Mouse (Mus musculus) megakaryocyte, embryonic 14.5 days (primary cell): ENCODE measurements around the gene Pde4a. TPM values are rescaled to one million over a fixed set of nuclear protein-coding genes. Genes with fewer than 3 reads are reported as not detected.

Experiments
- H3K27me3 ChIP-seq: replicated peaks from 2 replicates; pipeline ENCODE3; 2012; ENCODE audit warnings: inconsistent platforms
- H3K36me3 ChIP-seq: replicated peaks from 2 replicates; pipeline ENCODE3; 2012; ENCODE audit warnings: low read length, inconsistent platforms, mixed read lengths
- H3K4me1 ChIP-seq: 2 replicates; pipeline ENCODE4 v1.6.1; 2012; ENCODE audit warnings: inconsistent platforms
- H3K4me3 ChIP-seq: replicated peaks from 2 replicates; pipeline ENCODE3; 2012; ENCODE audit warnings: moderate library complexity, mild to moderate bottlenecking, inconsistent platforms
- H3K9me3 ChIP-seq: 2 replicates; pipeline ENCODE4 v1.6.1; 2012; ENCODE audit warnings: inconsistent platforms
- FLI1 ChIP-seq: IDR thresholded peaks from 2 replicates; pipeline ENCODE4 v1.6.1; 2012; ENCODE audit warnings: low read length, inconsistent platforms, mixed read lengths
- GATA1 ChIP-seq: IDR thresholded peaks from 3 replicates; pipeline ENCODE4 v1.6.1; 2012; ENCODE audit warnings: mixed read lengths, low read length, inconsistent platforms, borderline replicate concordance
- polyA plus RNA-seq: library from polyadenylated mRNA; stranded (reverse); fragments of >175 nt; gene quantifications from 2 replicates; pipeline ENCODE4 v1.2.3, GENCODE M21; 2012; ENCODE audit warnings: low replicate concordance; ENCODE audit not compliant: insufficient read depth

The Pde4a gene
- polyA plus RNA-seq, 1 experiment = 8.2 TPM

DNA sequence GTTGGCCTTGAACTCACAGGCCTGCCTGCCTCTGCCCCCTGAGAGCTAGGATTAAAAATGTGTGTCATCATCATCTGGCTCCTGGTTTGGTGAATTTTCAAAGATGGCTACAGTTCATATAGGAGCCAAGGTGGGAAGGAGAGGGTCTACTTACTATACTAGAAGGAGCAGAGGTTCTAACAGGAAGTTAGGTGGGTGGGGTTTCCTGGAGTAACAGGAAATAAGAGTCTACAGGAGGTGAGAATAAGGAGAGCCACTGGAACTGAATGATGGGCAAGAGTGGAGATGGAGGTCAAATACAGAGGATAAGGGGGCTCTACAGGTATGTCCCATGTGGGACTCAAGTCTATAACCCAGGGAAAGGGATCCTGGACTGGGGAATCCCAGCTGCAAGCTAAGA is 17.1 kb upstream of the Pde4a start:
- Histone ChIP-seq H3K36me3 (peaks cover 49% of the 10 kb centered on the region), H3K4me1 (peaks cover 68% of the 10 kb centered on the region), H3K9me3 (no peaks in the 10 kb centered on the region), H3K27me3 (no peaks in the 10 kb centered on the region), H3K4me3 (peak overlapping the region; percentile 100)
- no peak for TF ChIP-seq GATA1
- no peak for TF ChIP-seq FLI1

DNA sequence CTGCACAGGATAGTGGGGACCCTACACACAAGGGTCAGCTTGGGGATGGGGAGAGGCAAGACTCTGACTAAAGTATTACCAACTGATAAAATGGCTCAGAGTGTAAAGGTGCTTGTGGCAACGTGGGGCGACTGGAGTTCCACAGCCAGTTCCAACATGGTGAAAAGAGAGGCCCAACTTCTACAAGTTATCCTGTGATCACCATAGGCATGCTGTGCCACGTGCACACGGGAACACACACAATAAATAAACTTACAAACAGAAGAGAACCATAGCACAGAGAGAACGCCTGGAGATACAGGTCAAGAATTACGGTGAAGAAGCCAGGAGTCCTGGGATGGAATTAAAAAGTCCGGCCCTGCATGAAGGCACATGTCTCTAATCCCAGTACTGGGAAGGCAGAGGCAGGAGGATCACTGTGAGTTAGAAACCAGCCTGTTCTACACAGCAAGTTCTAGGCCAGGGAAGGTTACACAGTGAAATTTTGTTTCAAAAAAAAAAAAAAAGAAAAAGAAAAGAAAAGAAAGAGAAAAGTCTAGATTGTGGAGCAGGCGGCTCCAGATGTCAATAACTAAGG is 16.3 kb upstream of the Pde4a start:
- H3K4me1 ChIP-seq = peaks cover 76% of the 10 kb centered on the region
- no peak for TF ChIP-seq FLI1
- no peak for TF ChIP-seq GATA1
- peaks cover 42% of the 10 kb centered on the region for H3K36me3 ChIP-seq
- H3K4me3 ChIP-seq = peak overlapping the region; percentile 100
- H3K27me3 ChIP-seq = no peaks in the 10 kb centered on the region
- H3K9me3 ChIP-seq = no peaks in the 10 kb centered on the region

DNA sequence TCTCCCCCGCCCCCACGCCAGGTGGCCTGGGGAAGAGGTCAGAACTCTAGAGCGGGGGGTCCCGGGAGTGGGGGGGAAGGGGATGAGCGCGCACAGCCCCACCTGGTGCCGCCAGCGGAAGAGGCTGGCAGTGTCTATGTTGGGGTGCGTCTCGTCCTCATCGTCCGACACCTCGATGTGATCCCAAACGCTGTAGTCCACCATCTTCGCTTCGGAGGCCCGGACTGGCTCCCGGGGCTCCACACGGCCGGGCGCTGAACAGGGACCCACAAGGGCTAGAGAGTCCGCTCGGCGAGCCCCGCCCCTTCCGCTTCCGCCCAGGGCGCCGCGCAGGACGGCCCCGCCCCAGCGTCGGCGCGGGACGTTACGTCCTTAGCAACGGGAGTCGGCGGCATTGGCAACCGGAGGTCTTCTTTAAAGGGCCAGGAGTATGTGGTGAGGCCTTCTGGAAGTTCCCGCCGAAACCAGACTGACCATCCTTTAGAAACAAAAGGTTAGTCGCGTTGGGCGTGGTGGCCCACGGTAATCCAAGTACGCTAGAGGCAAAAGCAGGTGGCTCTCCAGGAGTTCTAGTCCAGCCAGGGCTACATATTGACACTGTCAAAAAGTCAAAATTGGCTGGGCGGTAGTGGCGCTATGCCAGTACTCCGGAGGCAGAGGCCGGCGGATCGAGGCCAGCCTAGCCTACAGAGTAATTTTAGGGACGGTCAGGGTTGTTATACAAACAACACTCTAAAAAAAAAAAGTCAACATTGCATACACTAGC is 15.7 kb upstream of the Pde4a start, which contains the start of gene Cdc37:
Gene Cdc37, minus strand, starts transcription at position 329 of the 766 bp plus-strand sequence.
- no peak for TF ChIP-seq FLI1
- no peak for TF ChIP-seq GATA1
- peaks cover 76% of the 10 kb centered on the region for H3K4me1 ChIP-seq

DNA sequence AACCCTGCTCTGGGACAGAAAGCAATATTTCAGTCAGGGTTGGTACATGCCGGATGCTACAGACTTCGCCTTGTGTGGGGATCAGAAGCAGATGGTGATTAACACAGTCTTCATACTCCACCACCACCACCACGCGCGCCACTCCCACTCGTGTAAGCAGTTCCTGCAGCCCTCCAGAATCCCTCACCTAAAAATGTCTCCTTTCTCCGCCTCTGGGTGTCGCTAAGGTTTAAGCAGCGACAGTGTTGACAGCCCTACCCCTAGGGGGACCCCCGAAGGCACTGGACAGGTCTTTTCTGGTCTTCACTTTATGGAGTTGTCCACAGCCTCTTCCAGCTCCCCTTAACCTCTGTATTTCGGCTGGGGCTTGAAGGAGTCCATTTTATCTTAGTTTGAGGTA is 12.8 kb upstream of the Pde4a start:
- Histone ChIP-seq H3K36me3 (peaks cover 7% of the 10 kb centered on the region), H3K4me1 (peaks cover 48% of the 10 kb centered on the region), H3K4me3 (peak overlapping the region; percentile 89), H3K9me3 (no peaks in the 10 kb centered on the region), H3K27me3 (no peaks in the 10 kb centered on the region)
- TF ChIP-seq FLI1 (no peak), GATA1 (no peak)

More for the DNA sequence above, 15.7 kb upstream of the Pde4a start, which contains the start of gene Cdc37:
- Histone ChIP-seq H3K4me3 (peak within 1 kb of the TSS; percentile 100), H3K36me3 (peaks cover 35% of the 10 kb centered on the region), H3K27me3 (no peaks in the 10 kb centered on the region), H3K9me3 (no peaks in the 10 kb centered on the region)

DNA sequence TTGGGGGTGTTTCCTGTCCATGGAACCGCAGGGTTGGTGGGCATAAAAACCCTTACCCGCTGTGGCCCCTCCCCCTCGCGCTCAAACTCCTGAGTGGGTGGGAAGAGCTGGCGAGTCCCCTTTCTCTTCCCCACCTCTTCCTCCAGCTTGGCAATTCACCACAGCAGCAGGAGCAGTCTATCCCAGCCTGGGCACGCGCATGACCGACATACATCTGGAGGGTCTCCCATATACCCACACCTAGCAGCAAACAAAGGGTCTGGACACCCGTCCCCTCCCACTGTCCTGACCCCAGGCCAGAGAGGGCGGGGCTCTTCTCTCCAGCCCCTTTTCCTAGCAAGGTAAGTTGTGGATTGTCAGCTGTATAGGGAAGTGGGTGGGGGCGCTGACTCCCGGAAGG is 12.2 kb upstream of the Pde4a start:
- no peak for TF ChIP-seq GATA1
- TF ChIP-seq FLI1 = no peak
- H3K27me3 ChIP-seq = no peaks in the 10 kb centered on the region
- H3K36me3 ChIP-seq = peaks cover under 1% of the 10 kb centered on the region
- no peaks in the 10 kb centered on the region for H3K9me3 ChIP-seq
- H3K4me3 ChIP-seq = peak overlapping the region; percentile 89
- H3K4me1 ChIP-seq = peaks cover 42% of the 10 kb centered on the region

DNA sequence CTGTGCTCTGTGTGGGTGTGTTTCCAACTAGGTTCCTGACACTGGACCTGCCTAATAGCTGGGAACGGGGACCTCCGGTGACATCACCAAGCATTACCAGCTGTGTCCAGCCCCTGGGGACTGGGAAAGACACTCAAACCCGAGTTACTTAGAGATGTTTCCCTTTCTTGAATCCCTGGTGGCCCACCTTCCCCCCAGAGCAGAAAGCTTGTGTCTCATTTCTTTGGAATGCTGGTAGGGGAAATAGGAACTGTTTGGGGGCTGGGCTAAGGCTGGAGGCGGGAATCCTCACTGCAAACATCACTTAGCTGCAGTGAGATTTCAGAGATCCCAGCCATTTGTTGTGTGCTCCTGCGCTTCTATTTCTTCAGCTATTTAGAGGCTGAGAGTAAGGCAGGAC is 11.7 kb upstream of the Pde4a start:
- Histone ChIP-seq H3K36me3 (no peaks in the 10 kb centered on the region), H3K4me3 (peak overlapping the region; percentile 89), H3K9me3 (no peaks in the 10 kb centered on the region), H3K4me1 (peaks cover 37% of the 10 kb centered on the region), H3K27me3 (no peaks in the 10 kb centered on the region)
- TF ChIP-seq FLI1 (no peak), GATA1 (no peak)

DNA sequence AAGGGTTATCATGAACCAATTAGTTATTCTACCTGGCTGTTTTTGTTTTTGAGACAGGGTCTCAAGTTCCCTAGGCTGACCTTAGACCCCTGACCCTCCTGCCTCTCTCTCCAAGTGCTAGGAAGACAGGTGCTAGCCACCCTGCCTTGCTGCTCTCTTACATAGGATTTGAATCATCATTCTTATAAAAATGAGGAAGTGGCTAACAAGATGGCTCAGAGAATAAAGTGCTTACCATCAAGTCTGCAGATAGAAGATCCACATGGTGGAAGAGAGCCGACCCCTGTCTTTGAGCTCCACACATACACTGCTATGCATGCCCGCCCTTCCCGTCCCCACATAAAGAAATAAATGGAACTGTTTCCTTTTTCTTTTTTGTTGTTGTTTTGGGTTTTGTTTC is 10.7 kb upstream of the Pde4a start:
- peaks cover 32% of the 10 kb centered on the region for H3K4me1 ChIP-seq
- no peak overlapping the region for H3K4me3 ChIP-seq
- TF ChIP-seq FLI1 (no peak), GATA1 (no peak)
- H3K9me3 ChIP-seq = no peaks in the 10 kb centered on the region
- H3K27me3 ChIP-seq = no peaks in the 10 kb centered on the region
- H3K36me3 ChIP-seq = no peaks in the 10 kb centered on the region

DNA sequence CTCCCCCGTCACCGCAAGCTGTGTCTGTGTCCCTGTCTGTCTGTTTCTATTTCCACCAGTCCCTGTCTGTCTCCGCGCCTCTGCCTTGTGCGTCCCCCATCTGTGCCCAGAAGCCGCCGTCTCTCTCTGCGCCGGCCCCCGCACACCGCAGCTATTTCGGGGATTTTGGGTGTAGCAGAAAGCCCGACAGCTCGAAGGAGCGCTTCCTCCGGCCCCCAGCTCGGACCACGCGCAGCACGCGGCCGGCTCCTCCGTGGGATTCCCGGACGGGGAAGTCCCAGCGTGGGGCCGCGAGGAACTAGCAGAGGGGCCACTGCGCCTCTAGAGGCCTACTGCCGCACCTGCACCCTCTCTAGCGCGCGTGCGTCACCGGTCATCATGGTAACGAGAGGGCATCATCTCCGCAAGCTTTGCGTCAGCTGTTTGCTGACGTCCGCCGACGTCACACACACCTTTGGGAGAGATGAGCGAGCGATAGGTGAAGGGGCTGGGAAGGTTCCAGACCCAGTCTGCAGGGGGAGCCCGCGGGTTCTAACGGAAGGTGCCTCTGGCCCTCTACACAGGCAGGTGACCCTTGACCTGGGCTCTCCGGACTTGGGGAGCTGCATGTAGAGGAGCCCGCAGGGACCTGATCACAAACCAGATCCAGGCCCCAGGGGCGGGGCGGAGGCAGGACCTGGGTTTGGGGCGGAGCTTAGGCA is 4.2 kb upstream of the Pde4a start:
- H3K9me3 ChIP-seq = no peaks in the 10 kb centered on the region
- H3K4me1 ChIP-seq = peaks cover 55% of the 10 kb centered on the region
- H3K4me3 ChIP-seq = peak overlapping the region; percentile 92
- TF ChIP-seq GATA1 = no peak
- no peak for TF ChIP-seq FLI1
- no peaks in the 10 kb centered on the region for H3K36me3 ChIP-seq
- peaks cover 44% of the 10 kb centered on the region for H3K27me3 ChIP-seq

DNA sequence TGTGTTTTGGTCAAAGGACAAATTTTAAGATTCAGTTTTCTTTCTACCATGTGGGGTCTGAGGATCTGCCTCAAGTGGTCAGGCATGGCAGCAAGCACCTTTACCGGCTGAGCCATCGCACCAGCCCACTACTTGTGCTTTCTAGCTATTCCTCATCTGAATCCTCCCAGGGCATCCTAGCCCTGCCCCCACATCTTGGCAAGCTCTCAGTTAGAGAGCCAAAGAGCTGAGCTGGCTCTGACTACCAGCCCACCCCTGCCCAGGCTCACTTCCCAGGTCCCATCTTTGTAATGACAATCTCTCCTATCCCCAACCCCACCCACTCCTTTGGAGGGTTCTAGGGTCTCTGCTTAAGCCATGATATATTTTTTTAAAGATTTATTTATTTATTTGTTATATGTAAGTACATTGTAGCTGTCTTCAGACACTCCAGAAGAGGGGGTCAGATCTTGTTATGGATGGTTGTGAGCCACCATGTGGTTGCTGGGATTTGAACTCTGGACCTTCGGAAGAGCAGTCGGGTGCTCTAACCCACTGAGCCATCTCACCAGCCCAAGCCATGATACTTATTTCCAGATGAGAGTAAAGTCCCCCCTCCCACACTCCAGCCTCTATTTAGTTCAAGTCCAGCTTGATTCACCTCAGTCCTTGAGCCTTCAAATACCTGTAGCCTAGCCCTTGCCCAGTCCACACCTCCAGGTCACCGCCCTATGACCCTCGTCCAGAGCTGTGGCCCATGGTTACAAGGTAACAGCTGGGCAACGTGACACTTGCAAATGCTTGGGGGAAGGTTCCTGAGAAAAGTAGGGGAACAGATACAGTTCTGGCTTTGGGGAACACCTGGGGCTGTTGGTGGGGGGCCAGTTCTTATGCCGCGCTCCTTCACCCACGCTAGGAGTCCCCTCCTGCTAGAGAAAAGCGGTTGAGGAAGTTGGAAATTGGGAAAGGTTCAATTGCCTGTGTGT is 2.1 kb upstream of the Pde4a start:
- Histone ChIP-seq H3K4me1 (peaks cover 75% of the 10 kb centered on the region), H3K9me3 (no peaks in the 10 kb centered on the region), H3K4me3 (peak overlapping the region; percentile 88), H3K36me3 (no peaks in the 10 kb centered on the region), H3K27me3 (peaks cover 55% of the 10 kb centered on the region)
- TF ChIP-seq FLI1 (no peak), GATA1 (no peak)
